Comparison of ENCODE assay signal across 8 mouse cellular contexts in genomic region chr2:84386563-84387393, GRCm38 (mm10). TPM values are rescaled to one million over a fixed set of nuclear protein-coding genes. Genes with fewer than 3 reads are reported as not detected.
DNase-seq lines count a peak whose midpoint lies in the region; ATAC-seq and TF ChIP-seq lines count a peak whose summit lies in the region.

No protein-coding gene starts in this region.

- TF ChIP-seq CTCF in stomach, postnatal 0 days (IDR thresholded peaks at IDR 0.05; ENCODE audit: low read depth), result no peak

- TF ChIP-seq EP300 in stomach, postnatal 0 days (optimal IDR thresholded peaks at IDR 0.05), result no peak

- ATAC-seq in neural tube, embryonic 11.5 days (ENCODE audit: insufficient read depth, low FRiP score, low TSS enrichment), result 0 out of 2 replicates have a peak, but pooled peaks have one; percentile 8
- ATAC-seq in heart, embryonic 16.5 days (replicated peaks; ENCODE audit: extremely low read depth, insufficient read depth, low FRiP score), result no peak
- ATAC-seq in limb, embryonic 13.5 days (ENCODE audit: low FRiP score, low read depth), result peak; percentile 25; the same call in 1 of the 2 replicates
- ATAC-seq in stomach, postnatal 0 days (ENCODE audit: low FRiP score, low TSS enrichment), result peak; percentile 58; the same call in 1 of the 2 replicates

- H3K4me1 ChIP-seq in neural tube, embryonic 11.5 days (ENCODE audit: control insufficient read depth, insufficient read depth, low read length), result no peaks in the 10 kb centered on the region
- peaks cover 16% of the 10 kb centered on the region for H3K4me1 ChIP-seq in heart, embryonic 16.5 days (ENCODE audit: control insufficient read depth, insufficient read depth, low read length)
- H3K4me1 ChIP-seq in limb, embryonic 13.5 days, result peaks cover 3% of the 10 kb centered on the region; the same call in 1 of the 2 replicates
- H3K4me1 ChIP-seq in stomach, postnatal 0 days (replicated peaks; ENCODE audit: control insufficient read depth, insufficient read depth), result 0 out of 2 replicates have a peak, but pooled peaks cover 3% of the 10 kb centered on the region

- H3K4me2 ChIP-seq in neural tube, embryonic 11.5 days (ENCODE audit: low read depth), result peak overlapping the region; percentile 21; the same call in 1 of the 2 replicates
- peak overlapping the region; percentile 56 for H3K4me2 ChIP-seq in heart, embryonic 16.5 days (ENCODE audit: low read depth, low read length)
- peak overlapping the region; percentile 52 for H3K4me2 ChIP-seq in limb, embryonic 13.5 days (replicated peaks)
- H3K4me2 ChIP-seq in stomach, postnatal 0 days (replicated peaks; ENCODE audit: low read depth), result peak overlapping the region; percentile 35

- no peaks in the 10 kb centered on the region for H3K36me3 ChIP-seq in neural tube, embryonic 11.5 days (ENCODE audit: control insufficient read depth, insufficient read depth, low read length)
- no peaks in the 10 kb centered on the region for H3K36me3 ChIP-seq in heart, embryonic 16.5 days (ENCODE audit: control insufficient read depth, insufficient read depth)
- no peaks in the 10 kb centered on the region for H3K36me3 ChIP-seq in limb, embryonic 13.5 days
- no peaks in the 10 kb centered on the region for H3K36me3 ChIP-seq in stomach, postnatal 0 days (ENCODE audit: control insufficient read depth, insufficient read depth, low read length)

- H3K27ac ChIP-seq in neural tube, embryonic 11.5 days (ENCODE audit: low read depth, low read length), result no peak overlapping the region
- peak overlapping the region; percentile 72 for H3K27ac ChIP-seq in heart, embryonic 16.5 days (ENCODE audit: low read length)
- no peak overlapping the region for H3K27ac ChIP-seq in limb, embryonic 13.5 days
- H3K27ac ChIP-seq in stomach, postnatal 0 days (replicated peaks), result peak overlapping the region; percentile 49

- no peaks in the 10 kb centered on the region for H3K27me3 ChIP-seq in neural tube, embryonic 11.5 days (ENCODE audit: control insufficient read depth, insufficient read depth, low read length)
- no peaks in the 10 kb centered on the region for H3K27me3 ChIP-seq in heart, embryonic 16.5 days (ENCODE audit: control insufficient read depth, insufficient read depth, low read length)
- H3K27me3 ChIP-seq in limb, embryonic 13.5 days, result no peaks in the 10 kb centered on the region
- no peaks in the 10 kb centered on the region for H3K27me3 ChIP-seq in stomach, postnatal 0 days (ENCODE audit: control insufficient read depth, insufficient read depth, low read length)

- no peak for DNase-seq in neural tube, embryonic 11.5 days (ENCODE audit: low spot score)
- no peak for DNase-seq in neural tube, embryonic 10.5 days (ENCODE audit: extremely low spot score, low spot score)
- no peak for DNase-seq in stomach, postnatal 0 days (ENCODE audit: low spot score)
- DNase-seq in frontal cortex, postnatal 14 days (ENCODE audit: low spot score in 2 of 2), result no peak
- no peak for DNase-seq in spleen, postnatal 4 days (ENCODE audit: low spot score in 2 of 2)
- DNase-seq in layer of hippocampus, postnatal 14 days (ENCODE audit: low spot score in 2 of 2), result no peak

- no peaks in the 10 kb centered on the region for H3K9me3 ChIP-seq in neural tube, embryonic 11.5 days (ENCODE audit: control insufficient read depth, low read length)
- no peaks in the 10 kb centered on the region for H3K9me3 ChIP-seq in heart, embryonic 16.5 days (replicated peaks; ENCODE audit: control insufficient read depth, low read length)
- no peaks in the 10 kb centered on the region for H3K9me3 ChIP-seq in limb, embryonic 13.5 days
- H3K9me3 ChIP-seq in stomach, postnatal 0 days (ENCODE audit: control insufficient read depth, low read length), result no peaks in the 10 kb centered on the region

- H3K9ac ChIP-seq in neural tube, embryonic 11.5 days (ENCODE audit: low read length), result no peak overlapping the region
- peak overlapping the region; percentile 55 for H3K9ac ChIP-seq in heart, embryonic 16.5 days (ENCODE audit: low read length)
- H3K9ac ChIP-seq in limb, embryonic 13.5 days, result no peak overlapping the region
- no peak overlapping the region for H3K9ac ChIP-seq in stomach, postnatal 0 days (ENCODE audit: low read length)

- WGBS in neural tube, embryonic 11.5 days, result 47% methylated on average over 18 of the region's 18 CpGs
- 43% methylated on average over 18 of the region's 18 CpGs for WGBS in heart, embryonic 16.5 days
- WGBS in limb, embryonic 13.5 days, result 37% methylated on average over 18 of the region's 18 CpGs
- 44% methylated on average over 18 of the region's 18 CpGs for WGBS in stomach, postnatal 0 days

- H3K4me3 ChIP-seq in neural tube, embryonic 11.5 days (ENCODE audit: low read depth, low read length), result no peak overlapping the region
- peak overlapping the region; percentile 42 for H3K4me3 ChIP-seq in heart, embryonic 16.5 days (ENCODE audit: low read length)
- H3K4me3 ChIP-seq in limb, embryonic 13.5 days, result peak overlapping the region; percentile 26
- H3K4me3 ChIP-seq in stomach, postnatal 0 days (ENCODE audit: low read depth, low read length), result peak overlapping the region; percentile 0; the same call in 1 of the 2 replicates

RNA-seq across cellular contexts. Expression of gene Calcrl, which starts 38.4 kb away (rescaled TPM):
- polyA plus RNA-seq in neural tube, embryonic 11.5 days (2014; fragmentation: Nextera tagmentation; extraction: Ambion mirVana), result 19.4 and 21.3 TPM in 2 replicates
- polyA plus RNA-seq in heart, embryonic 16.5 days (2015; fragmentation: Nextera tagmentation; extraction: Ambion mirVana), result 37.5 and 38.4 TPM in 2 replicates
- 16.2 and 17.4 TPM in 2 replicates for polyA plus RNA-seq in limb, embryonic 13.5 days (2015; fragmentation: Nextera tagmentation; extraction: Ambion mirVana)
- polyA plus RNA-seq in stomach, postnatal 0 days (2015; fragmentation: Nextera tagmentation; extraction: Ambion mirVana), result 18.1 and 18.2 TPM in 2 replicates
- 10 to 100 TPM in 1 of 2 experiments, 1 to 10 TPM in 1; 9.7 to 14.0 TPM for total RNA-seq in layer of hippocampus, postnatal 14 days (2021)

Comparison
In these comparisons a context has a peak if more than half of its experiments do, and no peak if none do; other contexts are left out.
1. H3K27ac ChIP-seq: peak in heart, embryonic 16.5 days (single experiment) and stomach, postnatal 0 days (single experiment); none in neural tube, embryonic 11.5 days (single experiment) and limb, embryonic 13.5 days (single experiment).
2. Peak in every context shown above with its lines, with median percentiles within 50 percentile points of each other: H3K4me2 ChIP-seq.